Comparison of ENCODE assay signal across 9 mouse cellular contexts in the genomic region with DNA sequence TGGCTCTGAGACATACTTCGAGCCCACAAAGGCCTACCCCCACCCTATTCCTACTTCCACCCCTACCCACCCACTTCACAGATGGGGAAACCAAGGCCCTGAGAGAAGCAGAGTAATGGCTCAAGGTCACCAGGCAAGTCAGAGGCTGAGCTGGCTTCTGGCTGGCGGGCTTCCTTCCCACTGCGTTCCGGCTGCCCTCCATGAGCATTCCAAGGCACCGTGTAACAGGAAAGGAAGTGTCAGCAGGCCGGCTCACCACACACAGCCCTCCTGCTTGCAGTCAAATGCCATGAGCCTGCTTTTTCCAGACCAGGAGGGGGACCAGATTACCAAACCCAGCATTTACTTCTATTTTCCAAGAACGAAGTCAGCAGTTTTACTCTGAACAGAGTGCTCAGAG.
DNase-seq lines count a peak whose midpoint lies in the region; ATAC-seq lines count a peak whose summit lies in the region.
"Had no signal": no experiment of that assay in that cellular context is flagged by ENCODE, and none has a peak within 500 bp of the region (broad histone marks: within the 10 kb centered on the region; RNA-seq: fewer than 3 reads in every experiment).

No protein-coding gene starts in this region.

- ATAC-seq in heart, embryonic 14.5 days (ENCODE audit: insufficient number of reproducible peaks, insufficient read depth, low FRiP score, low read depth): no peak
- no peak for ATAC-seq in limb, embryonic 12.5 days (ENCODE audit: insufficient number of reproducible peaks, insufficient read depth, low FRiP score, low TSS enrichment, low read depth)
- ATAC-seq in erythroid progenitor cell, adult 5-6 weeks (replicated peaks; ENCODE audit: low FRiP score, poor library complexity, severe bottlenecking): no peak

- peak; percentile 32 for DNase-seq in urinary bladder, postnatal 14 days (ENCODE audit: low spot score)
- DNase-seq in urinary bladder, adult 18-20 months (ENCODE audit: low spot score in 2 of 2): no peak
- no peak for DNase-seq in testis, postnatal 14 days (ENCODE audit: low spot score)
- DNase-seq in urinary bladder, postnatal 10 days (ENCODE audit: low spot score): no peak
- DNase-seq: cerebellum, adult 18-20 months had no signal

- no peak overlapping the region for H3K4me3 ChIP-seq in heart, embryonic 14.5 days (ENCODE audit: control insufficient read depth in 1 of 2, insufficient read depth in 1 of 2, low read depth in 1 of 2, low read length in 2 of 2)
- no peak overlapping the region for H3K4me3 ChIP-seq in limb, embryonic 12.5 days (replicated peaks)
- H3K4me3 ChIP-seq: midbrain, embryonic 12.5 days had no signal

- H3K9me3 ChIP-seq in heart, embryonic 14.5 days (ENCODE audit: control insufficient read depth, low read length): no peaks in the 10 kb centered on the region
- H3K9me3 ChIP-seq in limb, embryonic 12.5 days: no peaks in the 10 kb centered on the region
- H3K9me3 ChIP-seq: midbrain, embryonic 12.5 days had no signal

- H3K27me3 ChIP-seq in heart, embryonic 14.5 days (ENCODE audit: control insufficient read depth, insufficient read depth, low read length): no peaks in the 10 kb centered on the region
- no peaks in the 10 kb centered on the region for H3K27me3 ChIP-seq in limb, embryonic 12.5 days
- H3K27me3 ChIP-seq: midbrain, embryonic 12.5 days had no signal

- peaks cover 59 to 69% of the 10 kb centered on the region in 2 experiments for H3K4me1 ChIP-seq in heart, embryonic 14.5 days (ENCODE audit: control insufficient read depth in 2 of 2, insufficient read depth in 2 of 2, low read length in 2 of 2)
- peaks cover 70% of the 10 kb centered on the region for H3K4me1 ChIP-seq in limb, embryonic 12.5 days (replicated peaks)

- peak overlapping the region; percentile 42 for H3K9ac ChIP-seq in heart, embryonic 14.5 days (ENCODE audit: low read length)
- H3K9ac ChIP-seq in limb, embryonic 12.5 days (replicated peaks): no peak overlapping the region
- H3K9ac ChIP-seq: midbrain, embryonic 12.5 days had no signal

- WGBS in heart, embryonic 14.5 days: 42% methylated on average over 7 of the region's 7 CpGs
- WGBS in limb, embryonic 12.5 days: 69% methylated on average over 7 of the region's 7 CpGs

- no peaks in the 10 kb centered on the region for H3K36me3 ChIP-seq in heart, embryonic 14.5 days (ENCODE audit: control insufficient read depth, insufficient read depth, low read length)
- no peaks in the 10 kb centered on the region for H3K36me3 ChIP-seq in limb, embryonic 12.5 days
- H3K36me3 ChIP-seq: midbrain, embryonic 12.5 days had no signal

- peak overlapping the region; percentile 96 to 98 for H3K27ac ChIP-seq in heart, embryonic 14.5 days (replicated peaks in 1 of 2; ENCODE audit: control insufficient read depth in 1 of 2, insufficient read depth in 1 of 2, low read depth in 2 of 2, low read length in 2 of 2)
- peak overlapping the region; percentile 75 for H3K27ac ChIP-seq in limb, embryonic 12.5 days
- H3K27ac ChIP-seq: midbrain, embryonic 12.5 days had no signal

- H3K4me2 ChIP-seq in heart, embryonic 14.5 days (ENCODE audit: low read length): no peak overlapping the region
- H3K4me2 ChIP-seq in limb, embryonic 12.5 days: no peak overlapping the region
- H3K4me2 ChIP-seq: midbrain, embryonic 12.5 days had no signal
